Mouse (Mus musculus): ENCODE measurements around the gene Olfr397. TPM values are rescaled to one million over a fixed set of nuclear protein-coding genes. Genes with fewer than 3 reads are reported as not detected.

Gene Olfr397
- polyA plus RNA-seq (2015; fragmentation: Nextera tagmentation; extraction: Ambion mirVana) = not detected in 2 replicates

DNA sequence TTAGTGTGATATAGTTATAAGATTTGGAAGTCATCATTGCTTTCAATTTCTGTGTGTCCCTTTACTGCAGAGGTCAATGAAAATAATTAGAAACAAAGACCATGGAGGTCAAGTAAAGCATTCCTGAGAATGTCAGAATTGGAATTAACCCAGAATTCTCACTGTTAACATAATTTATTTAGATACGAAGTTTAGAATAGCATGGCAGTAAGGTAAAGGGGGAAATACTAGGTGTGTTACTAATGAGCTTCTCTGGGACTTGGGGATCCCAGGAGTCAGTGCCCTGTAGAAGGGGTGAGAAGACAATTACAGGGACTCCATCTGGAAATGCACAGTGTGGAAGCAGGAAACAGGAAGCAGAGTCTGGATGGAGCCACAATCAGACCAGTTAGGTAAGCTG, at the start of gene Olfr397:
Olfr397 (plus strand) TSS at position 301 of the 400 bp plus-strand sequence.
- ATAC-seq (ENCODE audit: low FRiP score) = no peak
- Histone ChIP-seq H3K36me3 (no peaks in the 10 kb centered on the region), H3K27me3 (no peaks in the 10 kb centered on the region), H3K9me3 (peaks cover 32% of the 10 kb centered on the region), H3K4me2 (no peak within 1 kb of the TSS), H3K27ac (no peak within 1 kb of the TSS), H3K4me3 (no peak within 1 kb of the TSS), H3K9ac (no peak within 1 kb of the TSS), H3K4me1 (replicated peaks) (no peaks in the 10 kb centered on the region)
- WGBS = 77% methylated on average over 1 of the region's 1 CpGs

DNA sequence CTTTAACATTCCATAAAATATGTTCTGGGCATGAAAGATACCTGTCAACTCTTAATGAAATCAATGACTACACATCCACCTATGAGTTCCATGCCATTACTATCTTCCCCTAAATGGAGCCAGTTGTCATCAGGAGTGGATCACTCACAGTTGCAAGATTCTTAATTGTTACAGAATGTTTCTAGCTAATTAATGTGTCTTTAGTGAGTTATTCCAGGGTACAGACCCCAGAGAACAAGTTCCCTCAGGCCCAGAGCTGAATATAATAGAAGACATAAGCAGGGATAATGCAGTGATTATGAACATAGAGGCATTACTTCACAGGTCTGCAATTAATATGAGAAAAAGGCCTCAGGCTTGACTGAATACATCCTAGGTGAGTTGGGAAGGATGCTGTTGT, 24.2 kb upstream of the Olfr397 start, which contains the start of gene Olfr23:
Olfr23 (plus strand) TSS at position 301 of the 400 bp plus-strand sequence.
- no peaks in the 10 kb centered on the region for H3K27me3 ChIP-seq
- H3K9ac ChIP-seq = no peak within 1 kb of the TSS
- no peak within 1 kb of the TSS for H3K4me3 ChIP-seq
- no peaks in the 10 kb centered on the region for H3K36me3 ChIP-seq
- H3K9me3 ChIP-seq = 0 out of 2 replicates have a peak, but pooled peaks cover 6% of the 10 kb centered on the region
- ATAC-seq (ENCODE audit: low FRiP score) = no peak
- no peak within 1 kb of the TSS for H3K27ac ChIP-seq
- no peaks in the 10 kb centered on the region for H3K4me1 ChIP-seq (replicated peaks)
- no peak within 1 kb of the TSS for H3K4me2 ChIP-seq

- H3K36me3 ChIP-seq = no peaks in the 10 kb centered on the region
- no peaks in the 10 kb centered on the region for H3K27me3 ChIP-seq
- no peak within 1 kb of the TSS for H3K4me3 ChIP-seq
- no peak within 1 kb of the TSS for H3K9ac ChIP-seq
- H3K27ac ChIP-seq = no peak within 1 kb of the TSS
- no peak for ATAC-seq (ENCODE audit: low FRiP score)
- no peaks in the 10 kb centered on the region for H3K4me1 ChIP-seq (replicated peaks)
- no peak within 1 kb of the TSS for H3K4me2 ChIP-seq
- peaks cover 22% of the 10 kb centered on the region for H3K9me3 ChIP-seq
These were observed 29.7 kb downstream of the Olfr397 start, which contains the start of gene Olfr398 for GRCm38 (mm10) chr11:73990307-73990706. Gene Olfr398 (minus strand): TSS chr11:73990407.

- H3K9me3 ChIP-seq = peaks cover 19% of the 10 kb centered on the region
- no peak overlapping the region for H3K27ac ChIP-seq
- H3K4me2 ChIP-seq = no peak overlapping the region
- H3K9ac ChIP-seq = no peak overlapping the region
- no peaks in the 10 kb centered on the region for H3K4me1 ChIP-seq (replicated peaks)
- H3K27me3 ChIP-seq = no peaks in the 10 kb centered on the region
- ATAC-seq (ENCODE audit: low FRiP score) = no peak
- no peak overlapping the region for H3K4me3 ChIP-seq
- no peaks in the 10 kb centered on the region for H3K36me3 ChIP-seq
These were observed 32.5 kb downstream of the Olfr397 start for GRCm38 (mm10) chr11:73993115-73993514.

Other genes with a start within 250 kb of the Olfr397 start
- gene Olfr389, start 180.1 kb upstream of the Olfr397 start, polyA plus RNA-seq (2015; fragmentation: Nextera tagmentation; extraction: Ambion mirVana) = not detected in 2 replicates
- gene Olfr390, start 177.9 kb upstream of the Olfr397 start, polyA plus RNA-seq (2015; fragmentation: Nextera tagmentation; extraction: Ambion mirVana) = not detected in 2 replicates
- gene Olfr391-ps, start 157.8 kb upstream of the Olfr397 start, polyA plus RNA-seq (2015; fragmentation: Nextera tagmentation; extraction: Ambion mirVana) = not detected in 2 replicates
- not detected in 2 replicates for gene Olfr392, start 143.8 kb upstream of the Olfr397 start, polyA plus RNA-seq (2015; fragmentation: Nextera tagmentation; extraction: Ambion mirVana)
- not detected in 2 replicates for gene Olfr393, start 109.4 kb upstream of the Olfr397 start, polyA plus RNA-seq (2015; fragmentation: Nextera tagmentation; extraction: Ambion mirVana)
- not detected in 2 replicates for gene Olfr394, start 70.0 kb upstream of the Olfr397 start, polyA plus RNA-seq (2015; fragmentation: Nextera tagmentation; extraction: Ambion mirVana)
- not detected in 2 replicates for gene Olfr395, start 51.5 kb upstream of the Olfr397 start, polyA plus RNA-seq (2015; fragmentation: Nextera tagmentation; extraction: Ambion mirVana)
- not detected in 2 replicates for gene Olfr23, start 24.1 kb upstream of the Olfr397 start, polyA plus RNA-seq (2015; fragmentation: Nextera tagmentation; extraction: Ambion mirVana)
- 0.04 TPM in 1 of 2 replicates, not detected in the other for gene Olfr398, start 29.6 kb downstream of the Olfr397 start, polyA plus RNA-seq (2015; fragmentation: Nextera tagmentation; extraction: Ambion mirVana)
- gene Olfr139, start 95.7 kb downstream of the Olfr397 start, polyA plus RNA-seq (2015; fragmentation: Nextera tagmentation; extraction: Ambion mirVana) = not detected in 2 replicates
- gene Olfr399, start 95.8 kb downstream of the Olfr397 start, polyA plus RNA-seq (2015; fragmentation: Nextera tagmentation; extraction: Ambion mirVana) = not detected in 2 replicates
- not detected in 2 replicates for gene Zfp616, start 109.1 kb downstream of the Olfr397 start, polyA plus RNA-seq (2015; fragmentation: Nextera tagmentation; extraction: Ambion mirVana)
- not detected in 2 replicates for gene Olfr401, start 152.9 kb downstream of the Olfr397 start, polyA plus RNA-seq (2015; fragmentation: Nextera tagmentation; extraction: Ambion mirVana)
- gene Olfr402, start 192.7 kb downstream of the Olfr397 start, polyA plus RNA-seq (2015; fragmentation: Nextera tagmentation; extraction: Ambion mirVana) = not detected in 2 replicates
- not detected in 2 replicates for gene Olfr403, start 225.4 kb downstream of the Olfr397 start, polyA plus RNA-seq (2015; fragmentation: Nextera tagmentation; extraction: Ambion mirVana)